8 mouse cellular contexts compared by ENCODE assay signal in genomic region chr3:89870472-89871271, GRCm38 (mm10). TPM values are rescaled to one million over a fixed set of nuclear protein-coding genes. Genes with fewer than 3 reads are reported as not detected.
A peak's percentile ranks its signal among the peaks of the same experiment; 100 is the strongest.
DNase-seq lines count a peak whose midpoint lies in the region; ATAC-seq lines count a peak whose summit lies in the region.
"Had no signal": no experiment of that assay in that cellular context is flagged by ENCODE, and none has a peak within 500 bp of the region (broad histone marks: within the 10 kb centered on the region; RNA-seq: fewer than 3 reads in every experiment).

No protein-coding gene starts in this region.

- H3K4me2 ChIP-seq in lung, embryonic 15.5 days = 0 out of 2 replicates have a peak overlapping the region, but pooled peaks have one; percentile 3
- H3K4me2 ChIP-seq in liver, embryonic 16.5 days (ENCODE audit: low read depth, low read length) = peak overlapping the region; percentile 51
- H3K4me2 ChIP-seq: hindbrain, embryonic 12.5 days had no signal

- no peak overlapping the region for H3K27ac ChIP-seq in lung, embryonic 15.5 days
- peak overlapping the region; percentile 92 for H3K27ac ChIP-seq in liver, embryonic 16.5 days (ENCODE audit: low read length)
- H3K27ac ChIP-seq: hindbrain, embryonic 12.5 days had no signal

- no peaks in the 10 kb centered on the region for H3K27me3 ChIP-seq in lung, embryonic 15.5 days
- H3K27me3 ChIP-seq in liver, embryonic 16.5 days (ENCODE audit: control insufficient read depth, insufficient read depth, low read depth, low read length) = no peaks in the 10 kb centered on the region
- H3K27me3 ChIP-seq: hindbrain, embryonic 12.5 days had no signal

- H3K4me1 ChIP-seq in lung, embryonic 15.5 days = peaks cover 47% of the 10 kb centered on the region
- peaks cover 33% of the 10 kb centered on the region for H3K4me1 ChIP-seq in liver, embryonic 16.5 days (ENCODE audit: control insufficient read depth, low read depth, low read length)

- no peak overlapping the region for H3K4me3 ChIP-seq in lung, embryonic 15.5 days
- H3K4me3 ChIP-seq in liver, embryonic 16.5 days (ENCODE audit: low read depth, low read length) = no peak overlapping the region
- H3K4me3 ChIP-seq: hindbrain, embryonic 12.5 days had no signal

- no peak overlapping the region for H3K9ac ChIP-seq in lung, embryonic 15.5 days
- H3K9ac ChIP-seq in liver, embryonic 16.5 days (ENCODE audit: low read depth, low read length) = peak overlapping the region; percentile 62
- H3K9ac ChIP-seq: hindbrain, embryonic 12.5 days had no signal

- ATAC-seq in lung, embryonic 15.5 days (ENCODE audit: borderline replicate concordance, extremely low read depth, low FRiP score, low TSS enrichment) = no peak
- peak; percentile 53 for ATAC-seq in liver, embryonic 16.5 days (ENCODE audit: low read depth)

- no peaks in the 10 kb centered on the region for H3K9me3 ChIP-seq in lung, embryonic 15.5 days
- 0 out of 2 replicates have a peak, but pooled peaks cover 2% of the 10 kb centered on the region for H3K9me3 ChIP-seq in liver, embryonic 16.5 days (replicated peaks; ENCODE audit: control insufficient read depth, low read length)
- H3K9me3 ChIP-seq: hindbrain, embryonic 12.5 days had no signal

- WGBS in lung, embryonic 15.5 days = 51% methylated on average over 22 of the region's 22 CpGs
- 60% methylated on average over 22 of the region's 22 CpGs for WGBS in liver, embryonic 16.5 days (ENCODE audit: insufficient replicate concordance)

- H3K36me3 ChIP-seq in lung, embryonic 15.5 days = no peaks in the 10 kb centered on the region
- peaks cover 6% of the 10 kb centered on the region; the same call in 1 of the 2 replicates for H3K36me3 ChIP-seq in liver, embryonic 16.5 days (ENCODE audit: control insufficient read depth, insufficient read depth)
- H3K36me3 ChIP-seq: hindbrain, embryonic 12.5 days had no signal

- no peak for DNase-seq in lung, postnatal 10 days
- DNase-seq in induced T-regulatory cell, adult 2 months (ENCODE audit: low read depth) = peak; percentile 90
- DNase-seq in thymus, postnatal 36 days = peak; percentile 50 to 72
- DNase-seq in urinary bladder, postnatal 4 days (ENCODE audit: low spot score in 2 of 2) = no peak
- no peak for DNase-seq in layer of hippocampus, postnatal 14 days (ENCODE audit: low spot score in 2 of 2)

RNA-seq across cellular contexts. Expression of gene She, which starts 39.5 kb away (rescaled TPM):
- polyA plus RNA-seq in lung, embryonic 15.5 days (2015; fragmentation: Nextera tagmentation; extraction: Ambion mirVana) = 9.9 and 10.1 TPM in 2 replicates
- polyA plus RNA-seq in liver, embryonic 16.5 days (2015; fragmentation: Nextera tagmentation; extraction: Ambion mirVana) = 0.90 and 1.1 TPM in 2 replicates
- 1 to 10 TPM; 3.4 to 3.5 TPM for total RNA-seq in layer of hippocampus, postnatal 14 days (2021)

RNA-seq across cellular contexts. Expression of gene Il6ra, which starts 42.3 kb away (rescaled TPM):
- 3.6 TPM in 2 replicates for polyA plus RNA-seq in lung, embryonic 15.5 days (2015; fragmentation: Nextera tagmentation; extraction: Ambion mirVana)
- 5.9 and 7.1 TPM in 2 replicates for polyA plus RNA-seq in liver, embryonic 16.5 days (2015; fragmentation: Nextera tagmentation; extraction: Ambion mirVana)
- 1 to 10 TPM; 5.0 to 6.1 TPM for total RNA-seq in layer of hippocampus, postnatal 14 days (2021)

Comparison
In these comparisons a context has a peak if more than half of its experiments do, and no peak if none do; other contexts are left out.
1. DNase-seq: peak in induced T-regulatory cell, adult 2 months (single experiment) and thymus, postnatal 36 days (2 of 2); none in lung, postnatal 10 days (single experiment), urinary bladder, postnatal 4 days (0 of 2) and layer of hippocampus, postnatal 14 days (0 of 2).